Mouse (Mus musculus) left cerebral cortex, adult 2 months (tissue): ENCODE data around the gene Pes1. TPM values are rescaled to one million over a fixed set of nuclear protein-coding genes. Genes with fewer than 3 reads are reported as not detected.
"Not testable (repeated sequence)": the region's sequence is repeated elsewhere in the genome, so short reads cannot be mapped to it uniquely, and the experiment has no call there.

Experiments used
- DNase-seq, 2 experiments: peaks; one replicate each; pipeline ENCODE4 v3.0.0; 2021 to 2022; ENCODE audit warnings: low spot score in 2 of 2, mixed read lengths in 1 of 2; ENCODE audit errors: extremely low spot score in 1 of 2
- H3K27ac ChIP-seq: fragments of 200-600 bp; 2 replicates; pipeline ENCODE4 v1.8.1; 2022
- H3K4me3 ChIP-seq: fragments of 200-600 bp; 2 replicates; pipeline ENCODE4 v1.8.1; 2022
- CTCF ChIP-seq: fragments of 200-600 bp; IDR thresholded peaks from 2 replicates; pipeline ENCODE4 v1.8.1; 2022; ENCODE audit warnings: antibody characterized with exemption, mild to moderate bottlenecking, moderate library complexity
- intact Hi-C: fragments of 180-260 bp; cut with DNase I; formaldehyde crosslinking; loops from one replicate; pipeline ENCODE4 v1.15.1; 2025
- total RNA-seq, 2 experiments: library from RNA; stranded (reverse); gene quantifications; 2 replicates each; pipeline ENCODE4 v1.2.3; 2021

The Pes1 gene
- total RNA-seq, 2 experiments from 2014 or later = 29.1 to 40.2 TPM

DNA sequence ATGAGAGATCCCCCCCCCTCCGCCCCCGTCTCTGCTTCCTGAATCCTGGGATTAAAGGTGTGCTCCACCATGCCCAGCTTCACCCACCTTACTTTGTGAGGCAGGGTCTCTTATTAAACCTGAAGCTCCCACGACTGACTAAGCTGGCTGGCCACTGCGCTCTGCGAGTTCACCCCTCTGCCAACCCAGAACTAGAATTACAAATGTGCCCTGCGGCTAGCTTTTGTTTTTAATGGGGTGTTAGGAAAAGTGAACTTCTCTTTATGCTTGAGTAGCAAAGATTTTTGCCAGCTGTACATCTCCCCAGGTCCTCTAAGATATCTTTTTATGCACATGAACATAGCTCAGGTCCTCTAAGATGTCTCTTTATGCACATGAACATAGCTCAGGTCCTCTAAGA, 30.1 kb downstream of the Pes1 start:
- no peak for DNase-seq
- H3K27ac ChIP-seq = no peak overlapping the region
- intact Hi-C loops = no loop called here
- H3K4me3 ChIP-seq = no peak overlapping the region
- TF ChIP-seq CTCF = no peak

DNA sequence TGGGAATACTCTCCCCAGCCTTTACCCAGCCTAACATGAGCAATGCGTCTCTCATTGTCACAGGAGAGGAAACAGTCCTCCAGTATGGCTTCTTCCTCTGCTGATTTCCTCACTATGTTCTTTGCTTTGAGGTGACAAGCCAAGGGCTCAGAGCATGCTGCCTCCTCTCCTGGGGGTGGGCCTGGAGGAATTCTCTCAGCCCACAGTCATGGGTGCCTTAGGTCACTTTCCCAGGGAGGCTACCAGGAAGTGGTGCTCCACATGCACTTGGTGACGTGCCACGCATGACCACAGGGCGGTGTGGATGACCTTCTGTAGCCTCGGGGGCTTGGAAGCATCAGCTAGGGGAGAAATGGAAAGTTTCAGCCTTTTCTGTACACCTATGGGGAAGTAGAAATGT, 31.7 kb downstream of the Pes1 start:
- DNase-seq = no peak
- no peak overlapping the region for H3K4me3 ChIP-seq
- intact Hi-C loops = no loop called here
- no peak overlapping the region for H3K27ac ChIP-seq
- no peak for TF ChIP-seq CTCF

DNA sequence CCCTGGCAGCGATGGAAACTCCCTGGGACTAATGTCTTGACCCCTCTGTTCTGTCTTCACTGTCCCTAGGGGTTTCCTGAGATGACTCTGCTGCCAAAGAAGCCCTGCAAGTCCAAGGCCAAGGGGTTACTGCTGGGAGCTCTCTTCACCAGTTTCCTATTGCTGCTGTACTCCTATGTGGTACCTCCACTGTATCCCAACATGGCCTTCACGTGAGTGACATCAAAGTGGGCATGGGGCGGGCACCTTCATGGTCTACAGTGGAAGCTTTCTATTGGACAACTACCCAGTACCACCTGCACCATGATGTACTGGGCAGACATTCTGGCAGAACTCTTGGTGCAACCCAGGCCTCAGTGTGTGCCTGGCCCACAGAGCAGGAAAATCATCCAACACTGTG, 33.1 kb downstream of the Pes1 start:
- Histone ChIP-seq H3K27ac (no peak overlapping the region), H3K4me3 (no peak overlapping the region)
- DNase-seq = no peak
- intact Hi-C loops = no loop called here
- no peak for TF ChIP-seq CTCF

DNA sequence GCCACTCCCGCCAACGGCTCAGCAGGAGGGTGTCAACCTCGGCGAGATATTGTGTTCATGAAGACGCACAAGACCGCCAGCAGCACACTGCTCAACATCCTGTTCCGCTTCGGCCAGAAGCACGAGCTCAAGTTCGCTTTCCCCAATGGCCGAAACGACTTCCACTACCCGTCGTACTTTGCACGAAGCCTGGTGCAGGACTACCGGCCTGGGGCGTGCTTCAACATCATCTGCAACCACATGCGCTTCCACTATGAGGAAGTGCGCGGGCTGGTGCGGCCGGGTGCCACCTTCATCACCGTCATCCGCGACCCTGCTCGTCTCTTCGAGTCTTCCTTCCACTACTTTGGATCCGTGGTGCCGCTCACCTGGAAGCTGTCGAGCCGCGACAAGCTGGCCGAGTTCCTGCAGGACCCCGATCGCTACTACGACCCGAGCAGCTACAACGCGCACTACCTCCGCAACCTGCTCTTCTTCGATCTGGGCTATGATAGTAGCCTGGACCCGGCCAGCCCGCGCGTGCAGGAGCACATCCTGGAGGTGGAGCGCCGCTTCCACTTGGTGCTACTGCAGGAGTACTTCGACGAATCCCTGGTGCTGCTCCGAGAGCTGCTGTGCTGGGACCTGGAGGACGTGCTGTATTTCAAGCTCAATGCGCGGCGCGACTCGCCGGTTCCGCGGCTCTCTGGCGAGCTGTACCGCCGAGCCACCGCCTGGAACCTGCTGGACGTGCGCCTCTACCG, 34.4 kb downstream of the Pes1 start:
- Histone ChIP-seq H3K27ac (no peak overlapping the region), H3K4me3 (no peak overlapping the region)
- TF ChIP-seq CTCF = no peak
- intact Hi-C loops = no loop called here
- DNase-seq = no peak

DNA sequence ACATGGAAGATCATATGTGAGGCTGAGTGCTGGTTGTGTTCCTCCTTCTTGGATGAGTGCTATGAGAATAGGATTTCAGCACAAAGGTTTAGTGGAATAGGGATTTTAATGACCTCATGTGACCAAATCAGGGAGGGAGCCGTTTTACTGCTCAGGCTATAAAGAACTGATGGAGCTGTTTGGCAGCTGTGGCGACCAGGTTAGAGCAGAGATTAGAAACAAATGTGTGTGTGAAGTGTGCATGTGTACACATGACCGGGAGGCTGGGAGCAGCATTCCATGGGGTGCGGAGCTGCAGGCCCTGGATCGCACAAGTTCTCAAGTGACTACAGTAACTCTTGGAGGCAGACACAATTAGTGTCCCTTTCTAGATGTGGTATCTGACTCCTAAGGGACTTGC, 35.8 kb downstream of the Pes1 start:
- Histone ChIP-seq H3K27ac (no peak overlapping the region), H3K4me3 (no peak overlapping the region)
- no peak for DNase-seq
- TF ChIP-seq CTCF = no peak
- intact Hi-C loops = no loop called here

DNA sequence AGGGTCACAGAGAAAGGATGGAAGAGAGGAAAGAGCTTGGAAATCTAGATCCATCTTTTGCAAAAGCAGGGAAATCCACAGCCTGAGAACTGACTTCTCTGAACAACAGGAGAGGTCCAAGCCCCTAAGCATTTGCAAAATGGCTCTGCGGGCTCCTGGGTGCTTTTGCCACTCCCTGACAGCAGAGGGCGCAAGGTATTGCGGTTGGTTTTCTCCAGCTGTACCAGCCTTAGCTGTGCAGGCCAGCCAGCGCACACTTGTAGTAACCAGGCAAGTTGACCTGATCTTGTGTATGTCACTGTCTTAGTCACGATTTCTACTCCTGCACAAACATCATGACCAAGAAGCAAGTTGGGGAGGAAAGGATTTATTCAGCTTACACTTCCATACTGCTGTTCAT, 37.8 kb downstream of the Pes1 start:
- no peak overlapping the region for H3K27ac ChIP-seq
- intact Hi-C loops = loop anchor here (1.0 to 10.0 kb wide), 2 partner anchors 82 to 213 kb away; partner anchors contain the start of gene Castor1
- DNase-seq = peak; percentile 62 to 81
- peak; percentile 88 for TF ChIP-seq CTCF
- no peak overlapping the region for H3K4me3 ChIP-seq

DNA sequence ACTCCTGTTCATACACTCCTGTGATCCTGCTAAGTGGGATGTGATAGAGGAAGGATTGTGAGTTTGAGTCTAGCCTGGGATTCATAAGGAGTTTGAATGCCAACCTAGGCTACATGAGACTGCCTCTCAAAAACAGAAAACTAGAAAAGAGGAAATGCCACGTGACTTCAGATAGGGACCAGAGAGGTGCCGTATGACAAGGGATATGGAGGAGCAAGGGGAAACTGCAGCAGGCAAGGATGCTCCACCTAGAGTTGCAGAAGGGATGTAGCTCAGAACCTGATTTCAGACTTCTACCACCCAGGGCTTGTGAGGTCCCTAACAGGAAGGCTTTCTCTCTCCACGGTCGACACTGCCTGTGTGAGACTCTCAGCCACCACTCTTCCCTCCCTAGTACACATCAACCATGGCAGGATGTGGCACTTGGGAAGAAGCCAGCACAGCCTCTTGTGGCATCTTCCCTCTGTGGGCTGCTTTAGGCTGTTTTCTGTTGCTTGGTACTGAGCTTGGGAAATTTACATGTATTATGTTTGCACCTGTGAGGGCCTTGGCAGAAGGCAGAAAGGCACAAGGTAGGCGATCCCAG, 41.5 kb downstream of the Pes1 start:
- Histone ChIP-seq H3K27ac (no peak overlapping the region), H3K4me3 (no peak overlapping the region)
- no peak for DNase-seq
- no peak for TF ChIP-seq CTCF
- intact Hi-C loops = loop anchor here (10.0 kb wide), 1 partner anchor 209 kb away; the partner anchor contains the start of gene Castor1

DNA sequence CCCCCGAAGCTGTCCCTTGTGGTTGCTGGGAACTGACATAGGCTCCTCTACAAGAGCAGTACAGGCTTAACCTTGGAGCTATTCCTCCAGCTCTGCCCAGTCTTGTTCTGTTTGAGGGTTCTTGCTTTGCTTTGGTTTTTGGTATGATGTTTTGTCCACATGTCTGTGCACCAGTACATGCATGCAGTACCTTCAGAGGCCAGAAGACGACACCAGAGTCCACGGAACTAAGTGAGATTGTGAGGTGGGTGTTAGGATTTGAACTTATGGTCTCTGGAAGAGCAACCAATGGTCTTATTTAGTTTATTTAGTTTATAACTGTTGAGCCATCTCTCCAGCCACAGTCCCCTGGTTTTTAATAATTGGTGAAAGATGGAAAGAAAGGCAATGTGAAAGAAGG, 42.7 kb downstream of the Pes1 start:
- Histone ChIP-seq H3K4me3 (no peak overlapping the region), H3K27ac (no peak overlapping the region)
- no peak for DNase-seq
- intact Hi-C loops = loop anchor here (10.0 kb wide), 1 partner anchor 208 kb away; the partner anchor contains the start of gene Castor1
- peak; percentile 28 for TF ChIP-seq CTCF

DNA sequence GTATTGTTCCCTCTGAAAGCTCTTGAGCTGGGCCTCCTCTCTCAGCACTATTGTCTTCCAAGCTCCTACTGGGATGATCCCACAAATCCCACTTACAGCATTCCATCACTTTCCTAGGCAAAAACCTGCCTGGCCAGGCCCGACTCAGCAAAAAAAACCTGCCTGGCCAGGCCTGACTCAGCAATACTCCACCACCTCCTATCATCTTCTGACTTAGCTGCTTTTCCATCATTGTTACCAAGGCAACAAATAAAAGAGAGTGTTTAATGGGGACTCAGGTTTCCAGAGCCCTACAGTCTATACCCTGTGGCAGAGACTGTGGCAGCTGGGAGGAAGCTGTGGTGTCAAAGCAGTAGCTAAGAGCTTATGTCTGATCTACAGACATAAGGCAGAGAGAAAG, 48.8 kb downstream of the Pes1 start:
- H3K4me3 ChIP-seq = no peak overlapping the region
- intact Hi-C loops = no loop called here
- no peak for DNase-seq
- H3K27ac ChIP-seq = no peak overlapping the region
- no peak for TF ChIP-seq CTCF

DNA sequence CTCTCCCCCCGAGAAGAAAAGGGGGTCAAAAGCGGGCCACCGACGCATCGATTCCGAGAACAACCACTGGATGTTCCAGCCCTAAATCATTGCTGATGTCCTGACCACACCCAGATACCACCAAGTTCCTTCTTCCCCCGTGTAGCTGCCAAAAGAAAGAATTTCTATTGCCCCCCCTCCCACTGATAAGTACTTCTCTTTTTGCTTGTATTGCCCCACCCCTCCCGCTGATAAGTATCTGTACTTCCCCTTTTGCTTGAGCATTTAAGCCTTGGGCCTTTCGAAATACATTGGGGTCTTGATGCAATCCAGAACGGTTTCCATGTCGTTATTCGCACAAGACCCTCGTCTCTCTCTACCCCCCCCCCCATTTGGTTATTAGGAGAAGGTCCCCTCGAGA, 52.0 kb downstream of the Pes1 start:
- intact Hi-C loops, H3K4me3 ChIP-seq, H3K27ac ChIP-seq, DNase-seq: not testable (repeated sequence)

DNA sequence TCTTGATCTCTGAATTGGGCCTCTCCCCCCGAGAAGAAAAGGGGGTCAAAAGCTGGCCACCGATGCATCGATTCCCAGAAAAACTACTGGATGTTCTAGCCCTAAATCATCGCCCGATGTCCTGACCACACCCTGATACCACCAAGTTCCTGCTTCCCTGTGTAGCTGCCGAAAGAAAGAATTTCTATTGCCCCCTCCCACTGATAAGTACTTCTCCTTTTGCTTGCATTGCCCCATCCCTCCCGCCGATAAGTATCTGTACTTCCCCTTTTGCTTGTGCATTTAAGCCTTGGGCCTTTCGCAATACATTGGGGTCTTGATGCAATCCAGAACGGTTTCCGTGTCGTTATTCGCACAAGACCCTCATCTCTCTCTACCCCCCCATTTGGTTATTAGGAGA, 58.3 kb downstream of the Pes1 start:
- H3K4me3 ChIP-seq, H3K27ac ChIP-seq, DNase-seq, intact Hi-C loops: not testable (repeated sequence)

DNA sequence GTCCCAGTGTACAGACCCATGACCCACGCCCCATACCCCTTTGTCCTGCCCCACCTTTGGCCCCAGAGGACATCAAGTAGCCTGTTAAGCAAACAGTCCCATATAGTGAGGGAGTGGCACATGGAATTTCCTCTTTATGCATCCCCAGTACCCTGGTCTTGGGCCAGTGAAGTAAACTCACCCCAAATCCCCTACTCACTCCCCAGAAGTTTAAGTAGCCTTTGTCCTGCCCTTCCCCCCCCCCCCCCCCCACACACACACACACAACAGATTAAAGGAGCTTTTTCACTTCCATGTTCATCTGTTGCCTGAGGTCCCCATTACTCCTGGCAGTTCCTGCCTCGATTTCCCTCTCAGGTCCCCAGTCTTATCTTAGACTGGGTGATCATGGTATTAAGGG, 59.5 kb downstream of the Pes1 start:
- Histone ChIP-seq H3K27ac (no peak overlapping the region), H3K4me3 (no peak overlapping the region)
- DNase-seq = no peak
- intact Hi-C loops = no loop called here
- TF ChIP-seq CTCF = no peak

DNA sequence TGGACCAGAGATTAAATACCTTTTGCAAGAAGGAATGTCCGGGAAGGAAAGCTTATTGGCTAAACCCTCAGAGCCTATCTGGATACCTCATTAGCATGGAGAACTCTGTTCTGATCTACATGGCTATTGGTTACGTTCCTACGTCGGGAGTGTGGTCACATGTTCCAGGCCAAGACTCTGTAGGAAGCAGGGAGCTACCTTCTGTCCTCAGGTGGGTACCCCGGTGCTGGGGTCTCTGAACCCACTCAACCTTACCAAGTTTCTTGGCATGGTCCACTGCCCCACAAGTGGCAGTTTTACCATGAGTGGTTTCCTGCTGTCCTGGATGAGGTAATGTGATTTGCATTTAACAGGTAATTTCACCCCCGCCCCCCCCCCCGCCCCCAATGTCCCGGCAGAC, 63.3 kb downstream of the Pes1 start:
- DNase-seq = no peak
- intact Hi-C loops = no loop called here
- Histone ChIP-seq H3K4me3 (no peak overlapping the region), H3K27ac (no peak overlapping the region)
- TF ChIP-seq CTCF = no peak
